Mouse (Mus musculus): ENCODE data around the gene Ano2. TPM values are rescaled to one million over a fixed set of nuclear protein-coding genes. Genes with fewer than 3 reads are reported as not detected.

Gene Ano2
- polyA plus RNA-seq, 1 experiment from 2014 or later, result 0.16 TPM

Other genes with a start within 250 kb of the Ano2 start
- 356 and 405 TPM in 2 replicates for gene Cd9, start 195.6 kb upstream of the Ano2 start, polyA plus RNA-seq (2015; fragmentation: Nextera tagmentation; extraction: Ambion mirVana)
- gene Vwf, start 143.6 kb upstream of the Ano2 start, polyA plus RNA-seq (2015; fragmentation: Nextera tagmentation; extraction: Ambion mirVana), result 21.6 and 22.2 TPM in 2 replicates

Measured in lung, embryonic 16.5 days (tissue).